Mouse (Mus musculus): ENCODE results near the gene Tor2a.

DNA sequence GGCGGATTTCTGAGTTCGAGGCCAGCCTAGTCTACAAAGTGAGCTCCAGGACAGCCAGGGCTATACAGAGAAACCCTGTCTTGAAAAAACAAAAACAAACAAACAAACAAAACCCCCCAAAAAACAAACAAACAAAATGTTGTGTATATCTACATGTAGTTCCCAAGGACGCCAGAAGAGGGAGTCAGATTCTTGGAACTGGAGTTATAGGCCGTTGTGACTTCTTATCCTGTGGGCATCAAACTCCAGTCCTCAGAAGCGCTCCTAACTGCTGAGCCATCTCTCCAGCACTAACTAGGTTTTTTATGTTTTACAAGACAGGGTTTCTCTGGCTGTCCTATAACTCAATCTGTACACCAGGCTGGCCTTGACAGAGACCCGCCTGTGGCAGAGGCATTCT lies 30.1 kb downstream of the Tor2a start:
- no peak for TF ChIP-seq CTCF (IDR thresholded peaks at IDR 0.05; ENCODE audit: borderline replicate concordance, insufficient read depth, low read length)
- TF ChIP-seq POLR2A (IDR thresholded peaks at IDR 0.05; ENCODE audit: low read depth, low read length): no peak

Measured in embryonic fibroblast, embryonic 13.5 days (primary cell).